Mouse (Mus musculus) heart, adult 9 months (tissue): ENCODE results near the gene Tbrg4.

Experiments
- DNase-seq, 2 experiments: peaks; one replicate each; pipeline ENCODE4 v3.0.0; 2022; ENCODE audit warnings: low spot score in 2 of 2

The Tbrg4 gene

DNA sequence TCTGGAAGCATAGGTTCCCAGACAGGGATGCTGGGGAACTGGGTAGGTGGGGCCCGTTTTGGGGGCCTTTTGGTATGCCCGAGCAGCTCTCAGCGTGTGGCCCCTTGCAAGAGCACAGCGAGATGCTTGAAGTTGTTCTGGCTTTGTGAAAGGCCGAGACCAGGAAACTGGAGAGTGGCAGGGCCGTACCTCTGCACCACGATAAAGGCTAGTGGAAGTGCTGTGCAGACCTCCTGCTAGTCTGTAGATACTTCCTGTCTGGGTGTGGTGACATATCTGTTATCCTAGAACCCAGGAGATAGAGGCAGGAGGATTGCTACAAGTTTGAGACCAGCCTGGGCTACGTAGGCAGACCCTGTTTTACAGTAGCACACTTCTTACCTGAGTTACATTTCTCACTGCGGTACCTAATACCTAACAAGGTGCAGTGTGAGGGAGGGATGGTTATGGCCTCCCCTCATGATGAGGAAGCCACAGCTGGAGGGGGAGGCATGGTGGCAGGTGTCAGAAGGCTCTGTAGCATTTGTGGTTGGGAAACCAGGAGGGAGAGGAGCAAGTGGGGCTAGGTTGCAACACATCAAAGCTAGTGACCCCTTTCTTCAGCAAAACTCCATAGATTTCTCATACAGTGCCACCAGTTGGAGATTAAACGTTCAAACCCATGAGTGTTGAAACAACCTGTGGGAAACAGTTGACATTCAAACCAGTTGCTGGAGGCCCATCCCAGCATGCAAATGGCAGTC lies 34.8 kb downstream of the Tbrg4 start:
- DNase-seq = no peak

DNA sequence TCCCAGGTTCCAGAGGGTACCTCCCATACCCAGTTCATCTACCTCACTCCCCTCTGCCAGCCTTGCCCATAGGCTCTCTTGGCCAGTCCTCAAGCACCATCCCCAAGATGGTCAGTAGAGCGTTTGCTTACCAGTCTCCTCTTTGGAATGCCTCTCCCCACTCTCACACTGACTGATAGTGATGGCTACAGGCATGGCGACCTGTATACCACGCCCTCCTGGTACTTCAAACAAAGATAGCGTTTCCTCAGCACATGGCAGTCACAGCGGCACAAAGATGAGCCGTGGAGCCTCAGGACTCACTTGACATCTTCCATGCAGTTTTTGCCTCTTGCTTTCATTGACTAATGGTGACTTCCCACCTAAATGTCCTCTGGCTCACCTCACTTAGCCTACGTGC lies 36.0 kb downstream of the Tbrg4 start:
- no peak for DNase-seq

DNA sequence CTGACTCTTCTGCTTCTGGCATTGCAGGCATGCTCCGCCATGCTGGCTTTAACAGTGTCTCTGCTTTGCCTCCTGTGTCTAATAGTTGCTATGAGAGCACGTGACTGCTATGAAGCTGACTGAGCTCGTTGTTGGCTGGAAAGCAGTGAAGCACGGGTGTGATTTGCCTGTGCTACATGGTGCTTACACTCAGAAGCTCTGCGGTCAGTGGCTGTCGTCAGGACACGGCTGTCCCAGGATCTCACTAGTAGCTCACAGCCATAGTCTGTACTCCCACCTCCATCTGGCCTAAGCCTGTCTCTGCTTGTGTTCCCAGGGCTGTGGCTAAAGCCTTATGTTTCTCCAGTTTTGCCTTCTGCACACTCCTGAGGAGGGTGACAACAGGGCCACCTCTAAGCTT lies 37.6 kb downstream of the Tbrg4 start:
- no peak for DNase-seq

DNA sequence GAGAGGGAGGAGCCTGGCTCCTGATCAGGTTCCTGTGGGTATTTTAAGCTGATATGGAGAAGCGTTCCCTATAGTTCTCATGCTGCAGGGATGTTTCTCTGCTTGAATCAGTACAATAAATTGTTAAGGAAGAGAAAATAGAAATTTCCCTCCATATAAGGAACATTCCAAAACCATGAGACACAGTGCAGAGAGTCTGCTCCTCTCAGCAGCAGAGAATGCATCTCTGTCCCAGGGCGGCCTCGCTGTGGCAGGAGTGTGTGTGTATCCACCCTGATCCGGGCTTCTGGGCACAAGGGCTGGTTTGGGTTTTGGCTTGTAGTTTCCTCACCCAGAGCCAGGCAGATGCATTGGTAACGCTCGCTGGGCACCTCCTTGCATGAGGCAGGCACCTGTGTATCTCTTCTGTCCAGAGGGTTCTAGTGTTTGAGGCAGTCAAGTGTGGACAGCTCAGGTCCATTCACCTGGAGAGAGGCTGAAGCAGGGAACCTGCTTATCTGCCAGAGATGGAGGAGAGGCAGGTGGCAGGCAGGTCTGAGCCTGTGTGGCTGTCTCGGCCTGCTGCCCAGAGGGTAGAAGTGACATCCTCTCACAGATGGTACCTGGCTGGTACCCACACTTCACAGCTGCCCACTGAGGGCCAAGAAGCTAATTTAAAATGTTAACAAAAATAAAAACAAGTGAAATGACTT lies 38.5 kb downstream of the Tbrg4 start:
- DNase-seq = no peak

DNA sequence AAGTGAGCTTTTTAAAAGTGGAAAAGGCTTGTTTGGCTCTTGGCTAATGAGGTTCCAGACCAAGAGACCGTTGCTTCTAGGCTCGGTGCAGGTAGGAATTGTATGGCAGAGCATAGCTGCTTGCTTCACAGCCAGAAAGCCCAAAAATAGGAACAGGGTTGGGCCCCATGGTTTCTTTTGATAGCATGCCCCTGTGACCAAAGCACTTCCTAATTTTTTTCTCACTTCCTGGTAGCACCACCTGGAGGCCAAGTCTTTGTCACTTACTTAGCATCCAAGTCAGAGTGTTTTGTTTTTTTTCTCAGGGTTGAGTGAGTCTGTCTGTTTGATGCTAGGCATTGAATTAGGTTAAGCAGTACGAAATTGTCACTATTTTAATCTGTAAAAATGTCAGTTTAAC lies 39.2 kb downstream of the Tbrg4 start:
- DNase-seq = no peak

DNA sequence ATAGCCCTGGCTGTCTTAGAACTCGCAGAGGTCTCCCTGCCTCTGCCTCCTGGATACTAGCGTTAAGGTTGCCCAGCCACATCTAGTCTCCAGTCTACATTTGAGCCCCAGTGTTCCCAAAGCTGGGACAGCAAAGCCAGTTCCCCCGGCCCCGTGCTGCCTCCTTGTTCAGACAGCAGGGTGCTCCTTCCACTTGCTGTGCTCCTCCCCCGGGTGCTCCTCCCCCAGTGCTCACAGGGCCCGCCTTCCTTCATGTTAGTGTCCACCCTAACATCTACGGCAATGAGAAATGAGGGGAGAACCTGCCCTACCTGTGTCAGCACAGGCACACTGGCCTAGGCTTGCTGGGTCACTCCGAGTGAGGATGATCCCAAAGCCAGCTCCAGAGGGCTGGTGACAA lies 40.1 kb downstream of the Tbrg4 start:
- DNase-seq = no peak

DNA sequence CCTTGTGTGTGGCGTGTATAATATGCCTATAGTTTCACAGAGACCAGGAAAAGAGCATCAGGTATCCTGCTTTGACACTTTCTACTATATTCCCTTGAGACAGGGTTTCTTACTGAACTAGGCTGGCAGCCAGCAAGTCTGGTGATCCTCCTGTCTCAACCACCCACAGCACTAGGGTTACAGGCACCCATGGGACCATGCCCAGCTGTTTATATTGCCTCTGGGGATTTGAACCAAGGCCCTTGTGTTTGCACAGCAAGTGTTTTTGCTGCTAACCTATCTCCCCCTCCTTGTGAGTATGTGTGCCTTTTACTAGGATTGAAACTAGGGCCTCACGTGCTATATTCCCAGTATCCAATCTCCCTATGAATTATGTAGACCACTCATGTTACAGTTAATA lies 44.3 kb downstream of the Tbrg4 start:
- DNase-seq = no peak

DNA sequence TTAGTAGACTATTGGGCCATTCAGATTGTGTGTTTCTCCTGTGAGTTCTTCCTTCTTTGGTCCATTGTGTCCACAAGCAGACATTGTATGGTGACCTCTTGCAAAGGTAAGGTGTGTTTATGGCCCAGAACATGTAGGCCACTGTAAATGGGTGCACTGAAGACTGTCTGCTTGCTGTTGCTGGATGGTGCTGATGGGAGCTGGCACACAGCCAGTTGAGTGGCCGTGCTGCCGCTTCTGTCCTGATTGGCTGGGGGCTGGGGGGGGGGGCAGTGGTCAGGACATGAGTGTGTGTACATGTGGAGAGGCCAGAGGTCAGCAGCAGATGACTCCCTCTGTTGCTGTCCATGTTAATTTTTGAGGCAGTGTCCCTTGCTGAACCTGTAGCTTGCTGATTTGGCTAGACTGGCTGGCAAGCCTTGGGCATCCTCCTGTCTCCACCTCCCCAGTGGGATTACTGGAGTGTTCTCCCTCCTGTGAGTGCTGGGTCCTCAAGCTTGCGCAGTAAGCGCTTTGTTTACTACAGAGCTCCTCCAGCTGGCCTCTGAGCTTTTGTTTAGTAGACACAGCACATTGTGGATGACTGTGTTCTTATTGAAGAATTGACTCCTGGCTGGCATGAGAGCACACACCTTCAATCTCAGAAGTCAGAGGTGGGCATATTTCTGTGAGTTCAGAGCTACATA lies 45.7 kb downstream of the Tbrg4 start:
- DNase-seq = no peak

DNA sequence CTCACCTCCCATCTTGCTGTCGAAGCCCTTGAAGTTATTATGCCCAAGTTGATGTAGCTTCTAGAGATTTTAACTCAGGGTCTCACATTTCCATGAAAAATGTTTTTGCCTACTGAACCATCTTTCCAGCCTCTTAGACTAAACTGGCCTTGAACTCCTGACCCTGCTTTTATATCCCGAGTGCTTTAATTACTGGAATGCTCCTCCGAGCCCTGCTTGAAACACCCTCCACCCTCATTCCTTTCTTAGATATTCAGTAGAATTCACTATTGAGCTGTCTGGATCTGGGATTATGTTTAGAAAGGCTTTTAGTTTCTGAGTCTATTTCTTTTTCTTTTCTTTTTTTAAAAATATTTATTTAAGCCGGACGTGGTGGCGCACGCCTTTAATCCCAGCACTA lies 46.5 kb downstream of the Tbrg4 start:
- DNase-seq = no peak

DNA sequence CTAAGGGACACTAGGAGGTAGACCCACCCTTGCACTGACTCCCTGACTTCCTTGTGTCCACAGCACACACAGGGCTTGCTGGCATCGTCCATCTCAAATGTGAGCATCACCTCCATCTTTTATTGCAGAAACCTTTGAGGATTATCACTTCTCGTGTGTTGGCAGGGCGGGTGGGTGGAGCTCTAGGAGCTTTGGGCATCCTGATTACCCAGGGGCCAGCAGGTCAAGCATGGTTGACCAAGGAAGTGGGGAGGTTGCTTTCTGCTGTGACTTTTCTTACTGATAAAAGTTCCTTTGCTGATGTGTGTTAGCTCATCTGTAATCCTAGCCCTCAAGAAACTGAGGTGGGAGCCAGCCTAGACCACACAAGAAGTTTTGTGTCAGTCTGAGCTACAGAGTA lies 49.7 kb downstream of the Tbrg4 start:
- no peak for DNase-seq

DNA sequence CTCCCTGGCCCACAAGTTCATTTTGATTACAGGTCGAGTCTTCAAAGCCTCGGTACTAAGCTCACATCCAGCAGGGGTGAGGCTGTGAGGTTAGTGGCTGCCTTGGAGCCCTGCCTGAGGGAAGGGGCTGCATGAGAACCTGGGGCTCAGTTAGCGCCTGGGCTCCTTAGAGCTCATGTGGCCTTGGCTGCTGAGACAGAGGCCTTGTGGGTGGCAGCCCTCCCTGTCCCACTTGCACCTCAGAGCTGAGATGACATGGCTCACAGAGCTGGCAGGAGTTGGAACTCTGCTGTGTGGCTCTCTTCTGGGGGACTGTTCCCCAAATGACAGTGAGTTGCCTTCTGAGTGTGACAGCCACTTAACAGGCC lies 56.5 kb downstream of the Tbrg4 start:
- no peak for DNase-seq

DNA sequence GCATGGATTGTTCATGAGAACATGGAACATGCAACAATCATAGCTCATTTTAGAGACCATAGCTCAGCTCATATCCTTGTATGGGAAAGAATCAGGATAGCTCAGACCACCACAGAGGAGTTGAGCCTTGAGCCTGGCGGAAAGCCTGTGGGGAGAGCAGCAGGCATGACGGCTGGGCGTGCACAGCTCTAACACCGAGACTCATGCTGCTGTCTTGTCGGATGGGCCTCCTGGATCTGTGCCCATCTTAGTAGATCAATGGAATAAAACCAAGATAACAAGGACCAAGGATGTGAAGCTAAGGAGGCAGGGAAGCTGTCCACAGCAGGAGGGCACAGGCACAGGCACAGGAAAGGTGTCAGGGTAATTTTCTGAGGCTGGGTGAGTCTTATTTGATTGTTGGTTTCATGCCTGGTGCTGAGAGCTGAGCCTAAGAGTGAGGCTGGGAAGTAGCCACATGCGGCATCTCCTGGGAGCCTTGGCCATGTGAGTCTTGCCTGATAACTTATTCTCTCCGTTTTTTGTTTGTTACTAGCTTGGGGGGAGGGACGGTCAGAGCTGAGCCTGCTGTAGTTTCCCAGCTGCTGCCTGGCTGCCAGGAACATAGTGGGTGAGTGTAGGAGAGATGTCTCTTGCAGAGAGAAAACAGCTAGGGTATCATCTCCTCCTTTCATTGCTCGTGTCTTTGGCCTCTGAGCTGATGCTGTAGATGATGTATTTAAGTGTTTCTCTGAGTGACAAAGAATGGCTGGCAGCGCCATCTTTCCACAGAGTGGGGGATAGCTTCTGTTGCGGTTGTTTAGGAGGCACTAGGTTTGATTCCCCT lies 57.1 kb downstream of the Tbrg4 start:
- peak; percentile 60 to 65 for DNase-seq

DNA sequence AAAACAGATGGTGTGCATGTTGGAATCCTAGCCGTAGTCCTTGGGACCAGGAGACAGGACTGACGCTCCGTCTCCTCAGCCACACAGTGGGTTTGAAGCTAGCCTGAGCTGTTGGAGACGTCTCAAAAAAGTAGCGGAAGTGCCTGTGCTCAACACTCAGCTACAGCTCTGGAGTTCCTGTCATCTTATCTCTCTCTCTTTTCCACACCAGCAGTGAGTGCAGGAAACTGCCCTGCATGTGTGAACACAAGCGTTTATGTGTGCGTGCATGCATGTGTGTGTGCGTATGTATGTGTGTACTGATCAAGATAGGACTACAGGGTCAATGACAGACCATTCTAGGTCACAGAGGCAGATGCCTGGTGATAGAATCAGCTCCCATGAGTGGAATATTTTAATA lies 57.9 kb downstream of the Tbrg4 start:
- DNase-seq = no peak

DNA sequence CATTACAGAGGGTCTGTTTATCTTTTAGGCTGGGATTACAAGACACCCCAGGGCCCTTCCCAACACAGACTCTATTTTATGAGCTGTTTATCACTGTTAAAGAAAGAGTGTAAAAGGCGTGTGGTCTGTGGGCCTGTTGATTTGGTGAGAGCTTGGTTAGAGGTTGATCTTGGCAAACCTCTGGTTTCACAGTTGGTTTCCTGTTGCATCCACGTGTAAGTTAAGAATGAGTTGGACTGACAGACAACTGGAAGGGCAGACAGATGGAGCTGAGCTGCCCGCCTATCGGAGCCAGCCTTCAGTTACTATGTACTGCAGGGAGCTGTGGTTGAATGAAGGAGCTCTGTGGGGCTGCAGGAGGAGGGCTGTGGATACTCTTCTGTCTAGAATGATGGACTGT lies 59.4 kb downstream of the Tbrg4 start:
- no peak for DNase-seq
